Mouse (Mus musculus): ENCODE results near the gene Zfp91.
"Not testable (repeated sequence)": the region's sequence is repeated elsewhere in the genome, so short reads cannot be mapped to it uniquely, and the experiment has no call there.

Gene Zfp91

DNA sequence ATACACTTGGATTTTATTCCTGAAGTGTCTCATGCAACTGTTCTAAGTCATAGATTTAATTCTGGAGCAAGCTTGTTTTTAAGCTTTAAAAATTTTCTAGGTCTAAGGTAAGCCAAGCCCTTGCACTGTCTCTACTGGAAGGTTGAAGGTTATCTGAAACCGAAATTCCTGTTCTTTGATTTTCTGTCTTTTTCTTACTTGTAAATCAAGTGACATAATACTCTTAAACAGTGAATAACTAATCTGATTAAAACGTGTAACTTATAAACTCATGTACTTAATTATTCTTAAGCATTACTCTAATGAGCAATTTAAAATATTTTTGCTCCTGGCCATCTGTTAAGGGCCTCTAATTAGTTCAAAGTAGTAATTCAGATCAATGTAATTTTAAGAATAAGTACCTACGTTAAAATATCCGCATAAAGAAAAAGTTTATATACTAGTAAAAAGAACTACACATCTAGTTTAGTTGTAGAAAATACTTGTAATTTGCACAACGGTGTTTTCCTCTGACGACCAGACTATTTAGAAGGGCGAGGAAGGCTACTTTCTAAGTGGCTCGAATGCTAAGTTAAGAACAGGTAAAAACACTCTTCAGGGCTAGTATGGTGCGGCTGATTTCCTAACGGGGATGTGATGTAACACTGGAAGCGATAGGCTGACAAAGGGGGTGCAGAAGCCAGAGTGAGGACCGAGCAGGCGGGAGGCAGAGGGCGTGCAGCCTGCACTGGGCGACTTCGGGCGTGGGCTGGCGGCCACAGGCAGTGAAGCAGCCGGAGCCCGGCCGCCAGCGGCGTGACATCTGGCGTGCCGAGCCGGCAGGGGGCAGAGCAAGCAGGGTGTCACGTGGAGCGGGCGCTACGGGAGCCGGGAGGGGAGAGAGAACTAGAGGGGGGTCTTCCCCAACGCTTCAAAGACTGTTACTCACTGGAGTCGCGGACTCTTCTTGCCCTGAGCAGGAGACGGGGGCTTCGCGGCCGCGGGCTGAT lies 1.6 kb downstream of the Zfp91 start:
- peak; percentile 66 for DNase-seq (ENCODE audit: low read depth, low spot score)

DNA sequence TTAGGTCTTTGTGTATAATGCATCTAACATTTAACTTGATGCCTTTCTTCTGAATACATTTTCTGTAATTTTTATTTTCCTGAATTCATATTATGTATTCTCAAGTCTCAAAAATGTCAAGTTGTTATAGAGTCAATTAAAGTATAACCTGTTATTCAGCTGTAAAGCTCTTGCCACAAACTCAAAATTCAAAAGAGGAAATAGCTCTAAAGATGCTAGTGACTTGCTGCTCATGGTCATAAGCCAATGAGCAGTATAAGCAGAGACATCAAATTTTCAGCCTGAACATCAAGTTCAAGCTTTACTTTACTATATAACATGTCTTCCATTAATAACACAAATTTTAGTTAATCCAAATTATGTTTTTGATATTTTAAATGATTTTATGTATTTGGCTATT lies 3.6 kb downstream of the Zfp91 start:
- no peak for DNase-seq (ENCODE audit: low read depth, low spot score)

DNA sequence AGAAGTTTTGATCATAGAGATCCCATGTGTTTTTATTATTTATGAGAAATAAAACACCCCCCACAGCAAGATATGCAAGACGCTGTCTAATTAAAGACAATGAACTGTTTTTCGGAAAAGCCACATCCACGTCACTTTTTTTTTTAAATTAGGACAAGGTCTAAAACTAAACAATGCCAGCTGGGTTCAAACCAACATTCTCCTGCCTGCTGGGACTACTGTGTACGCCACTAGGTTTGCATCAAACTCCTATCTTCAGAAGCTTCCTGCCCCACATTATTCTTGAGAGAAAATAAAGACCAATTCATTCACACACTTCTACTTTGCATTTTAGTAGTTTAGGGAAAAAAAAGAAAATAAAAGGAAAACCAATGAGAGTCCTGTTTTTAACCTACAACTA lies 8.2 kb downstream of the Zfp91 start:
- DNase-seq (ENCODE audit: low read depth, low spot score): no peak

DNA sequence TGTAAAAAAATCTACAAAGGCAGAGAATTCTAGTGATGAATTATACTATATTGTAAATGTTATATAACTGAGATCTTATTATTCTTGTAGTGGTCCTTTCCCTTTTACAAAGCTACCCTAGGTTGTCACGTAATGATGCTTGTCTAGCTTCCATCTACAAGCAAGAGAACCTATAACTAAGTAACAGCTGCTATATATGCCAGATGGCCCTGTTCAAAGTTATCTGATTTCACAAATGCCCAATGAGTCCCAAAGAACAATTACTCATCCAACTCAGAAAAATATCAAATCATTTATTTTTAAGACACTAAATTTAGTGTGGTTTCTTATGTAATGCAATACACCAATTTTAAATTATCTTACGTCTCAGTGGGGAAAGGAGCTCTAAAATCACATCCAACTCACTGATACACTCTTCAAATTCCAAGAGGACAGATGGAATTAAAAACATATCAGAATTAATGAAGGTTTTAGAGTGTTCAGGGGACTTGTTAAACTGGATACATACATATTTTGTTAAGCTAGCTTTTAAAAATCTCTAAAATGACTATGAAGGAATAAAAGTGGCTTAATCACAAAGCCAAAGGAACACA lies 9.0 kb downstream of the Zfp91 start:
- no peak for DNase-seq (ENCODE audit: low read depth, low spot score)

DNA sequence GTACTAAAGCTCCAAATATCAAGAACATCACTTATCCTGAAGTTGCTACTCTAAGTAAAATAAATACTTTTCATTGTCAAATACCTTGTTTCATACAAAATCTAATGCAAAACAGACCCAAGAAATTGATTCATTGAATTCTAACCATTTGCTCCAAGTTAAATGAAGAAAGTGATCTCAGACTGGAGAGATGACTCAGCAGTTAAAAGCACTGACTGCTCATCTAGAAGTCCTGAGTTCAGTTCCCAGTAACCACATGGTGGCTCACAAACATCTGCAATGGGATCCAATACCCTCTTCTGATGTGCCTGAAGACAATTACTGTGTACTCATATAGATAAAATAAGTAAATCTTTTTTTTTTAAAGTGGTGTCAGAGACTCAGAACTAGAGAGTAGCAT lies 15.5 kb downstream of the Zfp91 start:
- no peak for DNase-seq (ENCODE audit: low read depth, low spot score)

DNA sequence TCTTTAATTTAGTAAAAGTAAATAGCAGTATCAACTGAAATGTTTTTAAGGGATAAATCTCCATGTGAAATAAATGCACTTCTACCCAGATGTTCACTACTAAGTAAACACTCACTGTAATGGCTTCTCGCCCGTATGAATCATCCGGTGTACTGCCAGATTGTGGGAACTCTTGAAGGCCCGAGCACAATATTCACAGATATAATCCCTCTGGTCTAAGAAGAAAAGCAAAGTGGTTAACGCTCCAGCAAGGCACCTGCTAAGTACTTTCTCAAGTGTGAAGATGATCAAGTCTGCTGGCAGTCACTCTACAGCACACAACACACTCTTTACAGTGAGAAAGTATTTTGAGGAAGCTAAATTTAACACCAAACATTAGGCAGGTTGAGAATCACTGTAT lies 25.0 kb downstream of the Zfp91 start:
- DNase-seq (ENCODE audit: low read depth, low spot score): no peak

DNA sequence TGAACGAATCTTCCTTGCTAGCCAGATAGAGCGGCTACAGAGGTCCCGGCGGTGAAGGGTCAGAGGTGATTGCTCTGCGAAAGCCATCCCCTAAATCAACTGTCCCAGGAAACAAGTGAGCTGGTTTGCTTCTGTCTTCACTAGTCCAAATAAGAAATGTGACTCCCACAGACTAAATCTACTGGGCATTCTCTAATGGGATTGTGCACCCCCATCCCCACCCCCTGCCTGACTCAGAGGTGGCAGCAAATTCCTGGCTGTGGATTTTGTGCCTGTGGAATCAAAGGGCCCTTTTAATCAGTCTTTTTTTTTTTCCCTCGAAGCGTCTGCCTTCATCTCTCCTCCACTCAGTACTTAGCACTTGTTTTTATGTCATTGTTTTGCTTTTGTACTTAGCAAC lies 30.6 kb downstream of the Zfp91 start, which contains the start of gene Cntf:
Cntf (minus strand) TSS at position 325 of the 400 bp plus-strand sequence.
- DNase-seq (ENCODE audit: low read depth, low spot score): no peak

DNA sequence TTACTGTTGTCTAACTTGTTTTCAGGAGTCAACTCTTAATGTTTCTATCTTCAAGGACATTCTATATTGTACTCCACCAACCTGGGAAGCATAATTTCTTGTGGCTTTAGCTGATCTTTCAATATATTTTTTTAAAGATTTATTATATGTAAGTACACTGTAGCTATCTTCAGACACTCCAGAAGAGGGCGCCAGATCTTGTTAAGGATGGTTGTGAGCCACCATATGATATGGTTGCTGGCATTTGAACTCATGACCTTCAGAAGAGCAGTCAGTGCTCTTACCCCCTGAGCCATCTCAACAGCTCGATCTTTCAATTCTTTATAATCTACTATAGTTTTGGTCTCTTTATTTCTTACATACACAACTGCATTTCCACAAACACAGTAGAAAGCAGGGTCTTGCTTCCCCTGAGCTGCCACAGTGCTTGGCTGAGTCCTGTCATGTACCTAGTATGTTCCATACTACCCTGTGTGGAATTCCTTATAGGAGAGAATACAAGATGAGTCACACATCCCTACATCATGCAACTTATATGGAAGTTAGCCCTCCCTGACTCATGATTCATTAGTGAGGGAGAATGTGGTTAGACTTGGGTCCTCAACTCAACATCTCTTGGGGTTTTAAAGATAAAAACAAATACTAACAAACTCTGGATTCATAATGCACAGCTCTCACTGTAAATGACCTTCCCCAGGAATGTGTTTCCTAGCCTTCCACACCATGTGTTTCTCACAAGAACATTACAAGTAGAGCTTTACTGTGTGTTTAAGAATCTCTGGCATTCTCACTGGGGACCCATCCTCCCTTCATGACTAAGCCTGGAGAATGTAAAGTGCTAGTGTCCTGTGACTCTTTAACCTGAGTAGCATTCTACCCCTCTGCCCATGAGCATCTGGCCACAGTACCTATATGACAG lies 33.5 kb downstream of the Zfp91 start:
- no peak for DNase-seq (ENCODE audit: low read depth, low spot score)

DNA sequence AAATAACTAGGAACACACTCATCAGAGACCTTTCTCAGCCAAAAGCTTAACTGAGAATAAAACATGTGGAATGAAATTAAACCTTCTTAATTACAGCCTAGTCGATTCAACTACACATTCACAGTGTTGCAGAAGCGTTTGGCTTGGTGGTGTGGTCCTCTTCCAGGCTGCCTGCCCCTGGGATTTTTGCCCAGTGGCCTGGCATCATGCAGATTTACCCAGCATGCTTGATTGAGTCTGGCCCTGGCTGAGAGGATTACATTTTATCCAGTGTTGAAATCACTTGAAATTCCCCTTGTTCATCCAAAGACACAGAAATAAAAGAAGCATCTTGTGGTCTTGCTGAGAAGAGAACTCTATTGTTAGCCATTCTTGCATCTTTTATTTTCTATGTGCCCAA lies 36.3 kb downstream of the Zfp91 start:
- peak; percentile 37 for DNase-seq (ENCODE audit: low read depth, low spot score)

DNA sequence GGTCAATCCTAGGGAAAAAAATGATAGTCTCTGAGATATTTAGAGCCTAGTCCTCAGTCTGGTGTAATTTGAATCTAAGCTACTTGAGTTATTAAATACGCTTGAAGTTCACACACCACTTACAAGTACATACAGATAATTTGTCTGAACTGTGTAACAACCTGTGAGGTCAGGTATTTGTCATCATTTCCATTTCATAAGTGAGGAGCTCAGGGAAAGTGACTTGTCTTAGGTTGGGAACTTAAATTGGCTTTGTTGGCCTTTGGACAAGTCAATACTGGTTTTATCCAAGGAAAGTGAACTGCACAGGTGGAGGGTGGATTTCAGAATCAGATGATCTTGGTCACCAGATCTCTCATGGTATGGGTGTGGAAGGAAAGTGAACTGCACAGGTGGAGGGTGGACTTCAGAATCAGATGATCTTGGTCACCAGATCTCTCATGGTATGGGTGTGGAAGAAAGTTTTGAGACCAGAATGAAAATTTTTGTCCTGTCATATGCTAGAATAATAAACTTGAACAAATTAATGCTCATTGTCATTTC lies 36.9 kb downstream of the Zfp91 start:
- DNase-seq (ENCODE audit: low read depth, low spot score): no peak

DNA sequence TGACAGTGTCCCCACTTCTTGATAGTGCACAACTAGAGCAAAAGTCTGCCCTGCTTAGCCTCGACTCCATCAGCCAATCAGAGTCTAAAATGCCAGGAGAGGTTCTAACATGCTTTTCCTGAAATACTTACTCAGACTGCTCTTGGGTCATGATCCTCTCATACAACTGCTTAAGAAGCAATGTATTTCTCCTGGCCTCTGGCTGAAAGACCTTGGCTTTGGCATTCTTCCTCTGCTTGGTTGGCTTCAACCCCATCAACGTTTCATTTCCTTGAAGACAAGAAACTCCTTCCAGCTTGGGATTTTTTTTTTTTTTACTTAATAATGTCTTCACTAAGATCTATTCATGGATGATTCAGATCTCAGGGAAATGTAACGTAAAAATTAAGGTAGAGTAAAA lies 39.6 kb downstream of the Zfp91 start:
- no peak for DNase-seq (ENCODE audit: low read depth, low spot score)

DNA sequence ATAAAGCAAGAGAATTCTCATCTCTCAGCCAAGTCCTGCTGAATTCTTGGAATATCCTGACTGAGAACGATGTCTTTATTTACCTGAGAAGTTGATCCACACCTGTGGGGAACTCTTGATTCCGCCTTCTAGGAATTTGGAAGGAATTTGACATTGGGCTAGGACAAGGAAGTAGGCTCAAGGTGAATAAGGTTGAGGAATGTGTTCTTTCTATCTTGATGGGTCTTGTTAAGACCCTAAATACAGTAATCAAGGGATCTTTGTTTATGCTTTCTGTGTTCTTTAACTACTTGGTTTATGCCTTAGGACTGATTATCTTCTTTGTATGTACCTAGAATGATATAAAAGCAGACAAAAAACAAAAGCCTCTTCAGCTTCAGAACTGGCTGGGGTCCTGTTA lies 64.0 kb downstream of the Zfp91 start:
- no peak for DNase-seq (ENCODE audit: low read depth, low spot score)

DNA sequence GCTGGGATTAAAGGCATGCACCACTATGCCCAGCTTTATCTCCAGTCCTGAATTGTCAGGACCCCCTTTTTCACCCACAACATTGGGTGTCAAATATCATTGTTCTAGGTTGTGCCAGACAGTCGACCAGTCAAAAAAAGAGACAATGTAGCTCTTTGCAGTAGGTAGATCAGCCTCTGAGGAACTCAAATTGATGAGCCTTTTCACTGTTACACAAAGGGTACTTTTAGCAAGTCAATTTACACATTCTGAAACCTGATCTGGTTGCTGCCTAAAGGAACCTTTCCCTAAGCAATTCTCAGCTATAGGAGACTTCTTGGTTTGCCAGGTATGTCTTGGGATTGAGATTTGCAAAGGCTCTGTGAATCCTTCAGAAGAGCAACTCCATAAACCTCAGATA lies 64.9 kb downstream of the Zfp91 start:
- no peak for DNase-seq (ENCODE audit: low read depth, low spot score)

DNA sequence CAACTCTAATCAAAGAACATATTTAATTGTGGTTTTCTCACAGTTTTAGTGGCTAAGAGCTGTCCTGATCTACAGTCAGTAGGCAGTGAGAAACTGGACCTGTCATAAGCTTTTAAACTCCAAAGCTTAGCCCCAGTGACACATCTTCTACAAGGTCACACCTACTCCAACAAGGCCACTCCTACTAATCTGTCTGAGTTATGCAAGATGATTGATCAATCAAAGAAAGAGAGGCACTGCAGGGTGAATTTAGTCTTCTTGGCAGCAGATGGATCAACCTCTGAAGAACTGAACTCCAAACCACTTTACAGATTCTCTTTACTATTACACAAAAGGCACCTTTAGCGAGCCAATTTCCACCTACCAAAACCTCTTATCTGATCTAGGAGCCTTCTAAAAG lies 70.1 kb downstream of the Zfp91 start:
- DNase-seq (ENCODE audit: low read depth, low spot score): no peak

DNA sequence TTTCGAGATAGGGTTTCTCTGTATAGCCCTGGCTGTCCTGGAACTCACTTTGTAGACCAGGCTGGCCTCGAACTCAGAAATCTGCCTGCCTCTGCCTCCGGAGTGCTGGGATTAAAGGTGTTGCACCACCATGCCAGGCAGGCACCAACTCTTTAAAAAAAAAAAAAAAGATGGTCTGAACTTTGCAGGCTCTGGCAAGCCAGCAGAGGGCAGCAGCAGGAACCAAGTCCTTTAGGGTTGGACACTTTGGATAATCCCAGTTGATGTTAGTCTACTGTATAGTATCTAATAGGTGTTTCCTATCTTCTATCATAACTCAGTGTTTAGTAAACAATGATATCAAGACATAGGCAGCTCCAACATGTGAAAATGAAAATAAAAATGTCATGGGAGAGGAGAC lies 73.6 kb downstream of the Zfp91 start:
- DNase-seq (ENCODE audit: low read depth, low spot score): no peak

DNA sequence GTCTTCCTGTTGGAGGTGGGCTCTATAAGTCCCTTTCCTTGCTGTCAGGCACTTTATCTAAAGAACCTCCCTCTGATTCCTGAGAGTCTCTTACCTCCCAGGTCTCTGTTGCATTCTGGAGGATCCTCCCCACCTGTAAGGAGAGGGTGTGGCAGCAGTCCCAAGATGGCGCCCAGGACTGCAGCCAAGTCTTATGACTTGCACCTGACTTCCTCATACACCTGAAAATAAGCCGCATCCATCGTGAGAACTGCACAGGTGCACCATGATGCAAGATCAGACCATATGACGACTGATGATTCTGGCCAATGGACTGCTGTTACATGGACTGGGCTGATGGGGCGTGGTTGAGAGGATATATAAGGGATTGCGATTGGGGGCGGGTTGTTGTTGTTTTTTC lies 74.3 kb downstream of the Zfp91 start:
- not testable (repeated sequence) for DNase-seq (ENCODE audit: low read depth, low spot score)

DNA sequence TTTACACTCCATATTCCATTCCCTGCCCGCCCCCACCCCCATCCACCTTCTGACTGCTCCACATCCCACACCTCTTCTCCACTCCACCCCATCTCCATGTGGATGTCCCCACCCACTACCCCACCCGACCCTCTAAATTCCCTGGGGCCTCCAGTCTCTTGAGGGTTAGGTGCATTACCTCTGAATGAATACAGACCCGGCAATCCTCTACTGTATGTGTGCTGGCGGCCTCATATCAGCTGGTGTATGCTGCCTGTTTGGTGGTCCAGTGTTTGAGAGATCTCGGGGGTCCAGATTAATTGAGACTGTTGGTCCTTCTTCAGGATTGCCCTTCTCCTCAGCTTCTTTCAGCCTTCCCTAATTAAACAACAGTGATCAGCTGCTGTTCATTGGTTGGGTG lies 75.0 kb downstream of the Zfp91 start:
- DNase-seq (ENCODE audit: low read depth, low spot score): not testable (repeated sequence)

DNA sequence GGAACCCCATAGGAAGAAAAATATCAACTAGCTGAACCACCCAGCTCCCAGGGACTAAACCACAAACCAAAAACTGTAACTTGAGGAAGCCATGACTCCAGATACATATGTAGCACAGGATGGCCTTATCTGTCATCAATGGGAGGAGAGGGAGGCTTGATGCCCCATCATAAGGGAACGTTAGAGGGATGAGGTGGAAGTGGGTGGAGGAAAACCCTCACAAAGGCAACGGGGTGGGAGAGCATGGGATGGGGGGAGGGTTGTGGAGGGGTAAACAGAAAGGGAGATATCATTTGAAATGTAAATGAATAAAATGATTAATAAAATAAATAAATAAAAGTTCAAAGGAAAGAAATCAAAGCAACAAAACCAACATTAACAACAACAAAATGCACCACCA lies 75.5 kb downstream of the Zfp91 start:
- DNase-seq (ENCODE audit: low read depth, low spot score): no peak

DNA sequence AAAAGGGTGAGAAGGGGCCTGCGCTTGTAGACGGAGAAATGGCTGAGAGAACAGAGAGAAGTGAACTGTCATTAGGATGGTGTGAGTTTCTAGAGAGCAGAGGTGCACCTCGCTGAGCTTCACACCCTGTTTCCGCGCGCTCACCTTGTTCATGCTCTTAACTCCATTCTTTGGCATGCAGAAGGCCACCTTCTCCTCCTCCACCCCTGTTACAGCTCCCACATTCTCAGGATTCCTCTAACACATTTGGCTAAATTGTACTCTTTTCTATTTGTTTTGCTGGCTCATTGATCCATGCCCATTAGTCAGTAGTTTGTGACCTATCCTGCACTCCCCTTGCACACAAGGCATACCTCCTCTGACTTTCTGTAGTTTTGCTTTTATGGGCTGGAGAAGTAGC lies 76.7 kb downstream of the Zfp91 start:
- DNase-seq (ENCODE audit: low read depth, low spot score): no peak

Measured in retina, adult 2 months (tissue).